Mouse (Mus musculus) liver, embryonic 18 days (tissue): ENCODE results near the gene Olfr1192-ps1. TPM values are rescaled to one million over a fixed set of nuclear protein-coding genes. Genes with fewer than 3 reads are reported as not detected.

Experiments used
- polyA plus RNA-seq: library from polyadenylated mRNA; depleted of rRNA; stranded (reverse); fragments of >200 nt; gene quantifications from 2 replicates; pipeline ENCODE4 v1.2.3, GENCODE M21; 2012; rRNA removed

The Olfr1192-ps1 gene
- polyA plus RNA-seq: not detected in 2 replicates

GRCm38 (mm10) chr2:88648209-88648608 lies at the start of gene Olfr1192-ps1:
Gene Olfr1192-ps1, plus strand, starts transcription at chr2:88648509.

DNA sequence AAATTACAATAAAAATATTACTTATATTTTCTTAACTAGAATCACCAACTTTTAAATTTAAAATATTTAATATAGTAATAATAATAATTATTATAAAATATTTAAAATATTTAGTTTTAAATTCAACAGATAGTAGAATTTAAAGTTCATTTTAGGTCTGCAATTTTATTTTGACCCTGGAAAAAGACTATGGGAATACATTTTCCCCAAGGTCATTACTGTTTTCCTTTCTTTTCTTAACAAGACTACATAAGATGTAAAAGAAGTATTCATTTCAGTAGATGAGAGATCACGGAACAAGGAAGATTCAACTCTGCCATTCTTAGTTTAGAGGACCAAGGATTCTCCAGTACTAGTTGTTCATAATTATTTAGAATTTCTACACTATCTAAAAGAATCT lies 8.1 kb upstream of the Olfr1192-ps1 start, which contains the start of gene Olfr1191-ps1:
TSS of gene Olfr1191-ps1 (plus strand) at position 301 of the 400 bp plus-strand sequence.

DNA sequence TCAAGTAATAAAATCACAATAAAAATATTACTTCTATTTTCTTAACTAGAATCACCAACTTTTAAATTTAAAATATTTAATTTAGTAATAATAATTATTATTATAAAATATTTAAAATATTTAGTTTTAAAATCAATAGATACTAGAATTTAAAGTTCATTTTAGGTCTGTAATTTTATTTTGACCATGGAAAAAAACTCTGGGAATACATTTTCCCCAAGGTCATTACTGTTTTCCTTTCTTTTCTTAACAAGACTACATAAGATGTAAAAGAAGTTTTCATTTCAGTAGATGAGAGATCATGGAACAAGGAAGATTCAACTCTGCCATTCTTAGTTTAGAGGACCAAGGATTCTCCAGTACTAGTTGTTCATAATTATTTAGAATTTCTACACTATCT lies 27.0 kb downstream of the Olfr1192-ps1 start, which contains the start of gene Olfr1193:
TSS of gene Olfr1193 (plus strand) at position 301 of the 400 bp plus-strand sequence.

DNA sequence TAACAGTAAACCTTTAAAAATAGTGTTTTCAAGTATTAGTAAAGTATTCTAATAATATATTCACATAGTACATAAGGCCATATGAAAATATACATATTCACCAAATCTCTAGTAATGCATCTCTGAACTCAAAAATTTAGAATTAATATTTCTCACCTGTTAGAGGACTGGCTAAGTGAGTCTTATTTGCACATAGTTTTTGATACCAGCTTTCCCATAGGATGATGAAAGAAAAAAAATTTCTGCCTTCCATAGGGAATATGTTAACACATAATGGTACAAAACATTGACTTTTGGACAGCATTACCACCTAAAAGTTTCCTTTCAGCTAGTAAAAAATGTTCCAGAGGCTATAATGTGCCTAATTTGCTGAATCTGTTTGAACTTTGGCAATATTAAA lies 40.8 kb downstream of the Olfr1192-ps1 start, which contains the start of gene Olfr1195:
TSS of gene Olfr1195 (minus strand) at position 101 of the 400 bp plus-strand sequence.

GRCm38 (mm10) chr2:88704497-88704896 lies 56.2 kb downstream of the Olfr1192-ps1 start, which contains the start of gene Olfr1196:
Gene Olfr1196, minus strand, starts transcription at chr2:88704597.

Other genes with a start within 250 kb of the Olfr1192-ps1 start
- not detected in 2 replicates for gene Olfr1179, start 242.1 kb upstream of the Olfr1192-ps1 start, polyA plus RNA-seq
- not detected in 2 replicates for gene Olfr1180, start 229.4 kb upstream of the Olfr1192-ps1 start, polyA plus RNA-seq
- gene Olfr1181, start 222.3 kb upstream of the Olfr1192-ps1 start, polyA plus RNA-seq: not detected in 2 replicates
- gene Gm13757, start 199.4 kb upstream of the Olfr1192-ps1 start, polyA plus RNA-seq: not detected in 2 replicates
- not detected in 2 replicates for gene Olfr1183, start 193.6 kb upstream of the Olfr1192-ps1 start, polyA plus RNA-seq
- gene Olfr1184, start 164.9 kb upstream of the Olfr1192-ps1 start, polyA plus RNA-seq: not detected in 2 replicates
- not detected in 2 replicates for gene Olfr1185-ps1, start 155.2 kb upstream of the Olfr1192-ps1 start, polyA plus RNA-seq
- not detected in 2 replicates for gene Olfr1186, start 130.0 kb upstream of the Olfr1192-ps1 start, polyA plus RNA-seq
- gene Olfr1188, start 91.6 kb upstream of the Olfr1192-ps1 start, polyA plus RNA-seq: not detected in 2 replicates
- not detected in 2 replicates for gene Olfr1189, start 62.1 kb upstream of the Olfr1192-ps1 start, polyA plus RNA-seq
- gene Olfr1191-ps1, start 8.0 kb upstream of the Olfr1192-ps1 start, polyA plus RNA-seq: not detected in 2 replicates
- gene Olfr1193, start 27.1 kb downstream of the Olfr1192-ps1 start, polyA plus RNA-seq: not detected in 2 replicates
- gene Olfr1195, start 40.7 kb downstream of the Olfr1192-ps1 start, polyA plus RNA-seq: not detected in 2 replicates
- gene Olfr1196, start 56.1 kb downstream of the Olfr1192-ps1 start, polyA plus RNA-seq: not detected in 2 replicates
- gene Olfr1197, start 83.9 kb downstream of the Olfr1192-ps1 start, polyA plus RNA-seq: not detected in 2 replicates
- gene Olfr1198, start 102.9 kb downstream of the Olfr1192-ps1 start, polyA plus RNA-seq: not detected in 2 replicates
- gene Olfr1199, start 112.0 kb downstream of the Olfr1192-ps1 start, polyA plus RNA-seq: not detected in 2 replicates
- not detected in 2 replicates for gene Olfr1200, start 122.0 kb downstream of the Olfr1192-ps1 start, polyA plus RNA-seq
- gene Olfr1201, start 144.5 kb downstream of the Olfr1192-ps1 start, polyA plus RNA-seq: not detected in 2 replicates
- gene Olfr1202, start 166.0 kb downstream of the Olfr1192-ps1 start, polyA plus RNA-seq: not detected in 2 replicates
- gene Olfr1205, start 181.2 kb downstream of the Olfr1192-ps1 start, polyA plus RNA-seq: not detected in 2 replicates
- gene Olfr1204, start 200.8 kb downstream of the Olfr1192-ps1 start, polyA plus RNA-seq: not detected in 2 replicates
- not detected in 2 replicates for gene Olfr1206, start 214.7 kb downstream of the Olfr1192-ps1 start, polyA plus RNA-seq